Mouse (Mus musculus) spleen, adult 12 weeks (tissue): ENCODE measurements around the gene Lztr1.

Source experiments
- DNase-seq: peaks from one replicate; pipeline ENCODE4 v3.0.0; 2022; ENCODE audit warnings: low spot score

The Lztr1 gene

DNA sequence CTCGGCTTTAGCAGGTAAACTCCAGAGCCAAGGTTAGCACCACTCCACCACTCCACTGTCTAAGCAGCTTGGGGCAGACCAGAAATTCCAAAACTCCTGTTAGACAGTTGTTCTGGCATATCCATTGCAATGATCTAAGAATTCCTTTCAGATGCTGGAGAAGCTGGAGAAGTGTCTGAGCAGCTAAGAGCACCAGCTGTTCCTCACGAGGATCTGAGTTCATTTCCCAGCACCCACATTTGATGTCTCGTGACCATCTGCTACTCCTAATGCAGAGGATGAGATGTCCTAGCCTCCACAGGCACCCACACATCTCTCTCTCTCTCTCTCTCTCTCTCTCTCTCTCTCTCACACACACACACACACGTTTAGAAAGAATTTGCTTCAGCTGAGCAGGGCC lies 48.4 kb downstream of the Lztr1 start:
- DNase-seq = no peak

GRCm38 (mm10) chr16:17557947-17558480 lies 49.5 kb downstream of the Lztr1 start:
- peak; percentile 62 for DNase-seq

- DNase-seq = no peak
Observed at GRCm38 (mm10) chr16:17558811-17559210, 50.3 kb downstream of the Lztr1 start.

GRCm38 (mm10) chr16:17559396-17560027 lies 51.0 kb downstream of the Lztr1 start:
- DNase-seq = no peak

DNA sequence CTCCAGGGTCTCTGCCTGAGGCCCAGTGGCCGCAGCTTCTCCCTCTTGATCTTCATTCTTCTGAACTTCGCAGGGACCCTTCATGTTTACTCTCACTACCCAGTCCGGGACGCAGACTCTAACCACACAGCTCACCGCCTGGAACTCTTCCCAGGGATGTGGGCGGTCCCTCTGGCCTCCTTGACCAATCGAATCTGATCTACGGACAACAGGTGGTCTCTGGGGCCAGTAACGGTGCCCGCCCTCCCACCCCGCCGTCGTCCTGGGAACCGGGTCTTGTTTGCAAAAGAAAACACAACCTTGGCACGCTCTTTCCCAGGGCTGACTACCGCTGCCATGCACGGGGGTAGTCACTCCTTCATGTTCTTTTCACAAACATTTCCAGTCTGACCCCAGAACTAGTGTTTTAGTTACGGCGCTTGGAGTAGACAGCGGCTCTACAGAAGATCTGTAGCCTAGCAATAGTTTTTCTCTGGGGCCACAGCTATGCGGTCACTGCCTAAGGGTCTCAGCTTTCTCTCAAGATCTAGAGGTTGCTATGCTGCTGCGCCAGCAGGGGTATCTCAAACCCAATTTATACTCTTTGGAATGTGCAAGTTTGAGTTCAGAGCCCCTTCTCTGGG lies 52.8 kb downstream of the Lztr1 start, which contains the start of gene Lrrc74b:
Lrrc74b (minus strand) TSS at position 120 of the 623 bp plus-strand sequence.
- no peak for DNase-seq

- no peak for DNase-seq
Observed at GRCm38 (mm10) chr16:17561751-17562208, 53.3 kb downstream of the Lztr1 start, which contains the start of gene P2rx6. P2rx6 (plus strand) TSS chr16:17561885.

DNA sequence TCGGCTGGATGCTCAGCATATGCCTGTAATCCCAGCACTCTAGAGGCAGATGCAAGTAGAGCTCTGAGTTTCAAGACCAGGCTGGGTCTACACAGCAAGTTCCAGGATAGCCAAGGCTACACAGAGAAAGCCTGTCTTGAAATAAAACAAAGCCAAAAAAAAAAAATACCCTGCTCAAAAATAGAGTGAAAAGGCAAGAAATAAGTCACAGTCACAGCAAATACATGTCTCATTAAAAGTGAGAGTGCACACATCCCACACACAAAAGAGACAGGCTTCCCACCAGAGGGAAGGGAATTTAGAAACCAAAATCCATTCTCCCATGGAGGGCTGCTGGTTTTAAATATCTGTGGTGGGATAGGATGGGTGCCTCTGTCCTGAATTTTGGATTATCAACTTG lies 55.1 kb downstream of the Lztr1 start:
- DNase-seq = no peak

DNA sequence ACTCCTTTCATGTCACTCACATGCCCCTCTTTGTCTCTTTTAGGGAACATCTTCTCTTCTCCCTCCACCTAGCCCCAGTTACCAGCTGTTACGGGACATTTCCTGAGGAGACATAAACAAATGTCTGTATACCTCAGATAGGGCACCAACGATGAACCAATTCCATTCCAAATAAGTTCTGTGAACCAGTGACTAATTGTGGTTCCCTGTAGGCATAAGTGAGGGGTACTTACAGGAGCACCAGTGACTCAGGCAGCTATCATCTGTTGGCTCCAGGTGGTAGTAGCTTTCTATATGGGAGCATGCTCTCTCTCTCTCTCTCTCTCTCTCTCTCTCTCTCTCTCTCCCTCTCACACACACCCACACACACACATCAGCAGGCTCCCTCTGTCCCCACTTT lies 55.7 kb downstream of the Lztr1 start:
- DNase-seq = no peak

- no peak for DNase-seq
Observed at GRCm38 (mm10) chr16:17564771-17565170, 56.3 kb downstream of the Lztr1 start.

DNA sequence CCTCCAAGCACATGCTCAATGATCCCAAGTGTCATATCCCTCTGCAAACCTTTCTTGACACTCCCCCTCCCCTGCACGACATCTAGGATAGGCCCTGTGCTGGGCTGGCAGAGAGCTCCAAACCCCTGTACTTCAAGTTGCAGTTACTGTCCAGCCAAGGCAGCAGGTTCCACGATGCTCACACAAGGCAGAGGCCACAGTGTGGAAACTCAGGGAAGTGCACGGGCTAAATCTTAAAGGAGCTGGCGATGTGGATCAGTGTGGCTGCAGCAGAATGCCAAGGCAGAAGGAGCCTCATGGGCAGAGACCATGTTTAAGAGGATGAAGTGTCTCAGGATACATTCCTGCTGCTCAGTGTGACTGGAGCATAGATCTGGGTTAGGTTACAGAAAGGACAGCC lies 57.7 kb downstream of the Lztr1 start:
- no peak for DNase-seq
